Comparison of ENCODE assay signal across 8 mouse cellular contexts in the genomic region with DNA sequence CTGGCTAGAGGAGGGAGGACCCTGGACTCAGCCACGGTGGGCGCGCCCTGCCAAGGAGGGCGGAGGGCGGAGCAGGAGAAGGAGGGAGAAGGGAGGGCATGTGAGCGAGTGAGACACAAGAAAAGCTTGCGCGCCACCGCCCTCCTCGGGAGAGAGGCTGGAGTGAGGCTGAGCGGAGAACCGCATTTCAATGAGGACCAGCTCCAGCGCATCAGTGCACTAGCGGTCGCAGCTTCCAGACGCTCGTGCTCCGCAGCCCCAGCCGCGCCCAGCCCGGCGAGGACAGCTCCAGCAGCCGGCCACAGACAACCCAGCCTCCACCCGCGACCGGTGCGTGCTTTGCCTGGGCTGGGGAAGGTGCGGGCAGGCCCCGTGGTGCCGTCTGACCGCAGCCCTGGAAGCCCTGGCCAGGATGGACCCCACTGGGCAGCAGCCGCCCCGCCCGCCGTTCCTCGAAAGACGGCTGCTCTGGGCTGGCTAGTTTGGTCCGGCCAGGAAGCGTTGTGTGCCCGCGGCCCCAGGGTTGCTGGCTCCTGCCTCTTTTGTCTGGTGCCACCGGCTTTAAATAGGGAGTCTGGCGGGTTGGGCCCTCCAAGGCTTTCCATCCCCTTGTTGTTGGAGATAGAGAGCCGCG. TPM values are rescaled to one million over a fixed set of nuclear protein-coding genes. Genes with fewer than 3 reads are reported as not detected.
A peak's percentile ranks its signal among the peaks of the same experiment; 100 is the strongest.
DNase-seq lines count a peak whose midpoint lies in the region; ATAC-seq lines count a peak whose summit lies in the region.
"Had no signal": no experiment of that assay in that cellular context is flagged by ENCODE, and none has a peak within 500 bp of the region (broad histone marks: within the 10 kb centered on the region; RNA-seq: fewer than 3 reads in every experiment).

No protein-coding gene starts in this region.

- peak overlapping the region; percentile 89 for H3K4me2 ChIP-seq in embryonic facial prominence, embryonic 12.5 days (replicated peaks)
- peak overlapping the region; percentile 61 for H3K4me2 ChIP-seq in midbrain, embryonic 15.5 days

- H3K27ac ChIP-seq in embryonic facial prominence, embryonic 12.5 days: peak overlapping the region; percentile 71
- peak overlapping the region; percentile 81 for H3K27ac ChIP-seq in limb, embryonic 10.5 days
- peak overlapping the region; percentile 99 for H3K27ac ChIP-seq in midbrain, embryonic 15.5 days

- DNase-seq in adrenal gland, postnatal 36 days: peak; percentile 23 to 44
- peak; percentile 99 for DNase-seq in heart, adult 11 months
- DNase-seq in kidney, adult 11 months: peak; percentile 8
- DNase-seq in limb, embryonic 10.5 days (ENCODE audit: low spot score): peak; percentile 81
- DNase-seq in telencephalon, adult 2 months (ENCODE audit: low read depth, low spot score): peak; percentile 75

- WGBS in embryonic facial prominence, embryonic 12.5 days: under 1% methylated on average over 44 of the region's 45 CpGs
- WGBS in limb, embryonic 10.5 days: under 1% methylated on average over 45 of the region's 45 CpGs
- under 1% methylated on average over 45 of the region's 45 CpGs for whole genome bisulfite sequencing in midbrain, embryonic 15.5 days

- ATAC-seq in embryonic facial prominence, embryonic 12.5 days (ENCODE audit: insufficient number of reproducible peaks, insufficient read depth, low FRiP score, low TSS enrichment): peak; percentile 88
- ATAC-seq in midbrain, embryonic 15.5 days (replicated peaks): peak; percentile 96

- H3K4me1 ChIP-seq in embryonic facial prominence, embryonic 12.5 days: peaks cover 7% of the 10 kb centered on the region; the same call in 1 of the 2 replicates
- peaks cover 25% of the 10 kb centered on the region for H3K4me1 ChIP-seq in limb, embryonic 10.5 days
- peaks cover 42% of the 10 kb centered on the region for H3K4me1 ChIP-seq in midbrain, embryonic 15.5 days

- H3K9me3 ChIP-seq in embryonic facial prominence, embryonic 12.5 days: no peaks in the 10 kb centered on the region
- H3K9me3 ChIP-seq in limb, embryonic 10.5 days (replicated peaks): no peaks in the 10 kb centered on the region
- H3K9me3 ChIP-seq in midbrain, embryonic 15.5 days: no peaks in the 10 kb centered on the region

- peak overlapping the region; percentile 65 for H3K9ac ChIP-seq in embryonic facial prominence, embryonic 12.5 days
- peak overlapping the region; percentile 100 for H3K9ac ChIP-seq in midbrain, embryonic 15.5 days

- peak overlapping the region; percentile 65 for H3K4me3 ChIP-seq in embryonic facial prominence, embryonic 12.5 days
- peak overlapping the region; percentile 62 for H3K4me3 ChIP-seq in limb, embryonic 10.5 days
- H3K4me3 ChIP-seq in midbrain, embryonic 15.5 days: peak overlapping the region; percentile 93

- H3K27me3 ChIP-seq in embryonic facial prominence, embryonic 12.5 days: no peaks in the 10 kb centered on the region
- H3K27me3 ChIP-seq in limb, embryonic 10.5 days (ENCODE audit: low read depth, poor library complexity, severe bottlenecking): peaks cover 35% of the 10 kb centered on the region
- H3K27me3 ChIP-seq in midbrain, embryonic 15.5 days (replicated peaks): no peaks in the 10 kb centered on the region

- peaks cover 4% of the 10 kb centered on the region; the same call in 1 of the 2 replicates for H3K36me3 ChIP-seq in embryonic facial prominence, embryonic 12.5 days
- H3K36me3 ChIP-seq in limb, embryonic 10.5 days: no peaks in the 10 kb centered on the region; the same call in 1 of the 2 replicates
- H3K36me3 ChIP-seq in midbrain, embryonic 15.5 days (replicated peaks): peaks cover 5% of the 10 kb centered on the region; the same call in 1 of the 2 replicates

RNA-seq across cellular contexts. Expression of a gene that starts 0.4 kb away (rescaled TPM):
- 1 to 10 TPM; 3.6 to 5.2 TPM for total RNA-seq in adrenal gland, postnatal 36 days (2021)
- 68.6 and 69.7 TPM in 2 replicates for polyA plus RNA-seq in embryonic facial prominence, embryonic 12.5 days (2016; fragmentation: Nextera tagmentation; extraction: Ambion mirVana)
- 17.2 and 30.2 TPM in 2 replicates for polyA plus RNA-seq in limb, embryonic 10.5 days (2016; fragmentation: Nextera tagmentation; extraction: Ambion mirVana)
- 308 and 336 TPM in 2 replicates for polyA plus RNA-seq in midbrain, embryonic 15.5 days (2015; fragmentation: Nextera tagmentation; extraction: Ambion mirVana)
- total RNA-seq: hematopoietic stem cell, adult 5-6 weeks had no signal

Comparison
In these comparisons a context has a peak if more than half of its experiments do, and no peak if none do; other contexts are left out.
1. Peak in every context shown above with its lines: DNase-seq, ATAC-seq, H3K4me3 ChIP-seq and H3K27ac ChIP-seq.
2. DNase-seq: peak in every context shown above with its lines; median percentile 99 in heart, adult 11 months; 81 in limb, embryonic 10.5 days; 75 in telencephalon, adult 2 months; 34 in adrenal gland, postnatal 36 days; 8 in kidney, adult 11 months.